Mouse (Mus musculus) heart, adult 18-20 months (tissue): Measurements from ENCODE around the gene Eif2ak4. TPM values are rescaled to one million over a fixed set of nuclear protein-coding genes. Genes with fewer than 3 reads are reported as not detected.
A peak's percentile ranks its signal among the peaks of the same experiment; 100 is the strongest.

Source experiments
- DNase-seq, 2 experiments: peaks; one replicate each; pipeline ENCODE4 v3.0.0; 2021 to 2022; ENCODE audit warnings: mixed read lengths in 1 of 2
- total RNA-seq, 2 experiments: library from RNA; stranded (reverse); gene quantifications; 2 replicates each; pipeline ENCODE4 v1.2.3; 2021

The Eif2ak4 gene
- total RNA-seq, 2 experiments from 2014 or later, result 5.1 to 7.3 TPM

- DNase-seq, result no peak
Observed at GRCm38 (mm10) chr2:118464450-118464849, 76.0 kb downstream of the Eif2ak4 start.

GRCm38 (mm10) chr2:118465894-118466293 lies 77.5 kb downstream of the Eif2ak4 start:
- peak in 1 of 2 experiments; percentile 16 for DNase-seq

GRCm38 (mm10) chr2:118466601-118467000 lies 78.2 kb downstream of the Eif2ak4 start:
- DNase-seq, result no peak

GRCm38 (mm10) chr2:118468354-118468753 lies 79.9 kb downstream of the Eif2ak4 start:
- DNase-seq, result no peak

- DNase-seq, result no peak
Observed at GRCm38 (mm10) chr2:118478833-118479549, 90.6 kb downstream of the Eif2ak4 start.

GRCm38 (mm10) chr2:118479550-118479909 lies 91.1 kb downstream of the Eif2ak4 start, which contains the start of gene Srp14:
Gene Srp14, minus strand, starts transcription at chr2:118479711.
- peak; percentile 94 to 96 for DNase-seq

DNA sequence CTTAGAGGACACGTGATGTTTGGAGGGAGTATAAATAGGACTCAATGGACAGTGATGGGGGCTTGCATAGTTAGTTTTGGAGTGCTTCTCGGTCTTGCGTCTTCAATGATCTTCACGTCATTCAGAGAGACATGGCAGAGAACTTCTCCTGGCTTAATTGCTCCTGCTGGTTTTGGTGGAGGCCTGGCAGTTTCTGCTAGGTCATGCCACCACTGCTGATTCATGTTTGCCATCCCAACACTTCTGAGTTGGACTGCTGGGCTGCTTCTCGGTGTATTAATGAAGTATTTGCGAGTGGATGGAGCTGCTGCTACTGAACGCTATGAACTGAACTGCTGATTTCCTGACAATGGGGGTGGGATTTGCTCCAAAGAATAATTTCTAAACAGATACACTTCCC lies 92.5 kb downstream of the Eif2ak4 start:
- DNase-seq, result no peak

- DNase-seq, result no peak
Observed at GRCm38 (mm10) chr2:118483032-118483431, 94.6 kb downstream of the Eif2ak4 start.

- no peak for DNase-seq
Observed at GRCm38 (mm10) chr2:118484386-118484898, 96.0 kb downstream of the Eif2ak4 start.

DNA sequence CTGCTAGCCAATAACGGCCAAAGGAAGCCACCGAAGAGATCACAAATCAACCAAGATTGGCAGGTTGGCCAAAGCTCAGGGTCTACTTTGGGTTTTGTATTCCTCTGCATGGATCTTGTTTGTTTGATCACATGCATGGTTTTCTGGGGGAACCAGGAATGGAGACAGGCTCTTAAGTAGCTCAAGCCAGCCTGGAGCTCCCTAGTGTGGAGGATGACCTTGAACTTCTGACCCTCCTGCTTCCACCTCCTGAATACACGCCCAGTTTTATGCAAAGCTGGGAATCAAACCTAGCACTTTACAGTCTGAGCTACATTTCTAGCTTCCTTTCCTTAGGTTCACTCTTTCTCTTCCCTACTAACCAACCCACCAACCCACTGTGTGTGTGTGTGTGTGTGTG lies 97.0 kb downstream of the Eif2ak4 start:
- no peak for DNase-seq

DNA sequence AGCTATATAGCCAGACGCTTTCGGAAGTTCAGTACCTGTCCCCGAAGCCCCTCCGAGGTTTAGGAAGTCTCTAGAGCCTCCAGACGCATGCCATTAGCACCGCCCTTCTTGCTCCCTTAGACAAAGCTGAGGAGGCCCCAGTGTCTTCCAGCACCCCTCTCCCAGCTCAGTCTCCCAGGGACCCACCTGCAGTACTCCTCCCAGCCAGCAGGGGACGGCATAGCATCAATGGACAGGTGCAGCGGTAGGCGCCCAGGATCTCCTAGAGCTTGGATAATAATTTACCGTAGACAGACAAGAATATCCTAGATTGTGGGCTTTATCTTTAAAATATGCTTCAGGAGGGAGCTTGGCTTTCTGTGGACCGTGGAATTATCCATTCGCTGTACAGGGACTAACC lies 98.5 kb downstream of the Eif2ak4 start:
- DNase-seq, result peak; percentile 76 to 95

DNA sequence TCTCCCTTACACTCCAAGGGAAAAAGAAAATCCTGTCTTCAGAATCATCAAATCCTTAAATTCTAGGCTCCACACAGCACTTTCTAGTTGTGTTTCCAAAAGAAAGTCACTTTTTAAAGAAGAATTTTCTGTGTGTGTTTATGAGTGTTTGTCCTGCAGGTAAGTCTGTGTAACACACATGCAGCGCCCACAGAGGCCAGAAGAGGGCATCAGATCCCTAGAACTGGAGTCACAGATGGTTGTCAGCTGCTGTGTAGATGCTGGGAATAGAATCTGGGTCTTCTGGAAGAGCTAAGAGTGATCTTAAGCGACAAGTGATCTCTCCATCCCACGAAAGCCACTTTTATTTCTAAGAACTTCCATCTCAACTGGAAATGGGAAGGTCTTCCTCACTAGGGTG lies 99.4 kb downstream of the Eif2ak4 start:
- peak in 1 of 2 experiments; percentile 53 for DNase-seq

DNA sequence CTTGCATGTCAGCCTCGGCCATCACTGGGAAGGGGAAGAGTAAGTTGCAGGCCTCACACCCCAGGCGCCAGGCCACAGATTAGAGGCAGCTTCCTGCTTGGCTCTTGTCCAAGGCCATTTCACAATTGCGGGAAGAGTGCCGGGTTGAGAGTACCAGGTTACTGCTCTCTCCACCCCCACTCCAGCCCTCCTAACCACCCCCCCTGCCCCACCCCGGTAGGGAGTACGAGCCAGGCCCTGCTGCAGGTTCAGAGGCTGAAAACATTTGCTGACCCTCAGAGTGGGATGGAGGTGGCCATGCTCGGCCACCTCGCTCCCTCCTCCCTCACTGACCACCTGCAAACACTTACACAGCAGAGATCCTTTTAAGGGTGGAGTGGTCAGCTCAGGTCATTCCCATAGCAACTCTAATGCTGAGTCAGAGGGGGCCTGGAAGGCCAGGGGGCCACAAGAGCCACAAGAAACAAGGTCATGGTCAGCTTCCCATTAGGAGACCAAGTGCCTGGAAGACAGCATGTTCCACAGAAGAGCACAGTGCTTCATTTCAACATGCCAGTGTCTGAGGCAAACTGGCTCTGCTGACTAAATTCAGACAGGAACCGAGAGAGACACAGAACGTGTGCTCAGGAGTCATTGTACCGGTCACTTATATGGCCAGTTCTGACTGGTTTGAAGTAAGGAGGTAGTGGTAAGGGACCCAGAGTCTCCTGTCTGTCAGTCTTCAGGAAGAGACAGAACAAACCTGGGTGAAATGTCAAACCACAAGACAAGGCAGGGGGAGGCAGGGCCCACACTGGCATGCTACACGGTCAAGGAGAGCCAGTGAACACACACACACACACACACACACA lies 102.0 kb downstream of the Eif2ak4 start:
- DNase-seq, result peak; percentile 85 to 89

DNA sequence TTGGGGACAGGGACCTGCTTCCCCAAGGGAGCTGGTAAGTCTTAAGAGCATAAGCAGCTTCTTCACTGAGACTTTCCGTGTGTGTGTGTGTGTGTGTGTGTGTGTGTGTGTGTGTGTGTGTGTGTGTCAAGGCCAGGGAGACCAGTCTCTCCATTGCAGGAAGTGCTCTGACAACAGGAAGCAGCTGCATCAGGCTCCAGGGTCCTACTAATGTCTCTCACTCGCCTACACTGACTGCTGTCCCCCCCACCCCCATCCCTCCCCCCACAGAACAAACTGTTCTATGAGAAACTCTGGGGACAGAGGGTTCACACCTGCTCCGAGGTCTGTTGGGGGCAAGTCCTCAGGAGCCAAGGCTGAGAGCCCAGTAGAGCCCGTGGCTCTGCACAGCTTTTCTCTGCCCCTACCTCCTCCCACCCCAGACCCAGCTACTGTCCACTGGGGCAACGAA lies 102.9 kb downstream of the Eif2ak4 start:
- DNase-seq, result peak; percentile 53 to 60

DNA sequence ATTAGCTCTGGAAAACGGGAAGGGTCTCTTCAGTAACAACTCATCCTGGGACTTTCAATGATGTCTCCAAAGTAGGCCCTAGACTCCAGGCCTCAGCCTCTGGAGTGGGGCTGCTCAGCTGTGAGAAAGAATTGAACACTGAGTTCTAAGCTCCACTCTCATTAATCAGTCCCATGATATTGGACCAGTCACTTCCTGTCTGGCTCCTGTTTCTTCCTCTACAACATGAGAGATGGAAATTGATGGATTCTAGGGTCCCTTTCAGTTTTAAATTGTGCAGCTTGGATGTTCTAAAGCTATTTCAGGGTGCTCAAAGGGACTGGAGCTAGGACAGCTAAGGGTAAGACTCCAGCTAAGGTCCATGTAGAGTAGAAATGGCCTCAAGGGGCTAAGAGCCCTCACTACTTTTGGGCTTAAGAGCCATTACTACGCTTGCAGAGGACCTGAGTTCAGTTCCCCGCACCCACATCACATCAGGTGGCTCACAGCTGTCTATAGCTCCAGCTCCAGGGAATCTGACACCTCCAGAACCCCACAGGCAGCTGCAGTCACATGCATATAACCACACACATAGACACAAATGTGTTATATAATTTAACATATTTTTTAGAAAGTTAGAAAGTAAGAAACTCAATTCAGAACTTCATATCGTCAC lies 103.5 kb downstream of the Eif2ak4 start:
- no peak for DNase-seq

DNA sequence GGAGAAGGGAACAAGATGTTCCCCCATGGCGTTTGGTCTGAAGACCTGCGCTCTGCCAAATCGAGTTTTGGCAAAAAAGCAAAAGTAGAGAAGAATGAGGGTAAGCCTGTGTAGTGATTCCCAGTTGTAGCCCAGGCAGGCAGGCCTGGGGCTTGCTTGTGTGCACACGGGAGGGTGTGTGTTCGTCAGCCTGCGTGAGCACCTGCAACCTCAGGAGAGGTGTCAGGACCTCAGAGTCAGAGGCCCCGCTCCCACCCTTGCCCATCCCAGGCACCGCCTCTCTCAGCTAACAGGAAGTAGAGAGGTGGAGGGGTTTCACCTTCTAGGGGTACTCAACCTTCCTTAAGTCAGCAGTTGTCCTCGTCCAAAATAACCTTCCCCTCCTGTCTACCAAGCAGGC lies 106.6 kb downstream of the Eif2ak4 start:
- no peak for DNase-seq

- DNase-seq, result no peak
Observed at GRCm38 (mm10) chr2:118497890-118498289, 109.5 kb downstream of the Eif2ak4 start.

- no peak for DNase-seq
Observed at GRCm38 (mm10) chr2:118498476-118498875, 110.1 kb downstream of the Eif2ak4 start.

DNA sequence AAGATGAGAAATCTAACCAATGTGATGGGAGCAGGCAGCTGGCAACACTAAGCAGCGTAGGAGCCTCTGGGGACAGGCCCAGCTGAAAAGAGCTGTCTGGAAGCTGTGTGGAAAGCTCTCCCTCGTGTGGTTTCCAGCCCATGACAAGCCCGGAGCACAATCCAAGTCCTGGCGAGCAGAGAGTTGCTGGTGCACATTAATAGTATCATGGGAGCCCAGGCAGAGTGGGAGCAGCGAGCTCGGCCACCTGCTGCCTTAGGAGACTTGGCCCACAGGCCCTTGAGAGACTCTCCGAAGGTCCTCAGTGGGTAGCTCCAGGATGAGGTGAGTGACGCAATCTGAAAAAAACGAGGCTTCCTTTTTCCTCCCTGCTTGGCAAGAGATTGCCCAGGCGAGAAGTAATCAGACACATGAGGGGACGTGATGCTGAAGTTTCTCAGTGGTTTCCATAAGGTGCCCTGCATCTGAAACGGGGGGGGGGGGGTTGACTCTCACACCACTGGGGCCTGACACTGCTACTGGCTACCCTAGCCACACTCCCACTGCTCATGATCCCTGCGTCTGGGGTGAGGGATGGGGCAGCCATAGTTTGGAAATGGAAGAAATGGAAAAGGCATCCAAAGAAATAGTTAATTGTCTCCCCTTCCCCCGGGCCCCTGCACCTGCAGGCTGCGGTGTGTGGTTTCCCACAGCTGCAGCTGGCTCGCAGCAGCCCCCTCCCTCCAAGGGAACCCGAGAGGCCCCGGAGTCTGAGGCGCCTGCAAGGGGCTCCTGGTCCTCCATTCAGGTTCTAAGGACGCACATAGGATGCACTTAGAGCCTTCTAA lies 110.9 kb downstream of the Eif2ak4 start:
- peak; percentile 62 to 80 for DNase-seq

DNA sequence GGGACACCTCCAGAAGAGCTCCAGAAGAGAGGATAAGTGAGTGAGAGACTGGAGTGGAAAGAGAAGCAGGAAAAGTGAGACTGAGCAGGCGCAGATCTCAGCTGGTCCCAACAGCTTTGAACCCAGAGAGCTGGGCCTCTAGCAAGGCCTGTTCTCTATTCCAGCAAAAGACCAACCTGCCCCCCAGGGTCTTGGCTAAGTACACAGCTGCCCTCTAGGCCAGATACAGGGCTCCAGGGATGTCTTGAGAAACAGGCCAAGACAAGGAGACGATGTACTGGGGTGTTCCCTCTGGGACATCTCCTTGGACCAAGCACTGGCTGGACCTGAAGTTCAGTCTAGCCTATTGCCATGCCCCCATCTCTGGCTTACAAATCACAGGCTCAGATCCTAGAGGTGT lies 111.8 kb downstream of the Eif2ak4 start:
- DNase-seq, result no peak

- peak in 1 of 2 experiments; percentile 24 for DNase-seq
Observed at GRCm38 (mm10) chr2:118507126-118507525, 118.7 kb downstream of the Eif2ak4 start.
